Mouse (Mus musculus) E14TG2a.4 (cell line): ENCODE data around the gene Ofcc1.

ENCODE experiments used
- H3K27me3 ChIP-seq: 2 replicates; pipeline ENCODE4 v1.6.1; 2014; ENCODE audit warnings: low read length, control low read depth; ENCODE audit not compliant: insufficient read depth
- H3K36me3 ChIP-seq: 2 replicates; pipeline ENCODE4 v1.6.1; 2014; ENCODE audit warnings: low read length, control low read depth; ENCODE audit not compliant: insufficient read depth
- H3K4me1 ChIP-seq: replicated peaks from 2 replicates; pipeline ENCODE4 v1.6.1; 2014; ENCODE audit warnings: low read depth, low read length, control low read depth
- H3K4me3 ChIP-seq: replicated peaks from 2 replicates; pipeline ENCODE4 v1.5.1; 2014; ENCODE audit warnings: mild to moderate bottlenecking, low read length
- H3K9me3 ChIP-seq: 2 replicates; pipeline ENCODE4 v1.6.1; 2014; ENCODE audit warnings: low read length, control low read depth
- CTCF ChIP-seq: conservative IDR thresholded peaks from 2 replicates; pipeline ENCODE4 v1.5.1; 2014; ENCODE audit warnings: low read length
- NANOG ChIP-seq: IDR thresholded peaks from 2 replicates; pipeline ENCODE4 v1.6.1; 2014; ENCODE audit warnings: borderline replicate concordance, low read length, mixed read lengths
- POU5F1 ChIP-seq: IDR thresholded peaks from 2 replicates; pipeline ENCODE4 v1.6.1; 2014; ENCODE audit warnings: low read length, borderline replicate concordance

The Ofcc1 gene

DNA sequence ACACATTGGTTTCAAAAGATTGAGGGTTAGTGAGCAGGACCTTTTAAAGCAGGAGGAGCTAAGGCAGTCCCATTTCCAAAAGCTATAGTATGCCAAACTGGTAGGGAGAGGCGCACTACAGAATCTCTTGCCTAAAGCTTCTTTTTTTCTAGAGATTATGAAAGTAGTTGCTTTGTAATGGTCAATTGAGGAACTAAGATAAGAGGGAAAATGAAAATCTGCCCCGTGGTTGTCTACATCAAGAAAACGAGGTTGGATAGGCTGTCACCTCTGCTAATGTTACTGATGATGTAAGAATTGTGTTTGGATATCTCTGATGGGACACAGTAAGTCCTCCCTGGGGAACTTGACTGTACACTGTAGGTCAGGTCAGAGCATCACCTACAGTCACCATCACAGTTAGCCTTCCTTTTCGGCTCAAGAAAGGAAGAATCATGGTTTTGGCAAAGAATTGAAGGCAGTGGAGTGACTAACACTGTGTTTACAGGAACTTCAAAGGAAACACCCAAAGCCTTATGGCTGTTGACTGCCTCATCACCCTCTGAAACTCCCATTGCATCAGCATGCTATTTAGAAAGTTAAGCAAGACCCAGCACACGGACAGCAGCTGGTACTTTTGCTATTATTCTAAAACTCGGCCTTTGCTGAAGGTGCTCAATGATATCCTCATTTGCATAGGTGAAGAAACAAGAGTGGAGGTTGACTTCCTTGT lies 40.3 kb downstream of the Ofcc1 start:
- TF ChIP-seq NANOG (no peak), CTCF (no peak), POU5F1 (no peak)
- no peaks in the 10 kb centered on the region for H3K27me3 ChIP-seq
- no peaks in the 10 kb centered on the region for H3K4me1 ChIP-seq
- no peaks in the 10 kb centered on the region for H3K36me3 ChIP-seq
- no peaks in the 10 kb centered on the region for H3K9me3 ChIP-seq
- H3K4me3 ChIP-seq: no peak overlapping the region

DNA sequence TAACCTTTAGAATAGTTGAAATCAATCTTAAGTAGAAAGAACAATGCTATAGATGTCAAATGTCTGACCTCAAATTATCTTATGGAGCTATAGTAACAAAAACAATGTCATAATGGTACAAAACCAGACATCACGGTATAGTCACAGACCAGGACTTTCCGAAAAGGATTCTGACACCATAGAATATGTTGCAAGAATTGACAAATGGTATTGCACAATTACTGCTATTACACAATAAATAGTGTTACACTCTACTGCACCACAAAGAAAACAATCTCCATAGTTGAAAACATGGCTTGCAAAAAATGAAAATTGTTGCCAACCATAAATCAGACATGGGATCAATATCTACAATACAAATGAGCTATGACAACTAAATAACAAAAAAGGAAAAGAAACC lies 43.5 kb downstream of the Ofcc1 start:
- Histone ChIP-seq H3K9me3 (no peaks in the 10 kb centered on the region), H3K36me3 (no peaks in the 10 kb centered on the region), H3K27me3 (no peaks in the 10 kb centered on the region), H3K4me3 (no peak overlapping the region), H3K4me1 (no peaks in the 10 kb centered on the region)
- no peak for TF ChIP-seq CTCF

DNA sequence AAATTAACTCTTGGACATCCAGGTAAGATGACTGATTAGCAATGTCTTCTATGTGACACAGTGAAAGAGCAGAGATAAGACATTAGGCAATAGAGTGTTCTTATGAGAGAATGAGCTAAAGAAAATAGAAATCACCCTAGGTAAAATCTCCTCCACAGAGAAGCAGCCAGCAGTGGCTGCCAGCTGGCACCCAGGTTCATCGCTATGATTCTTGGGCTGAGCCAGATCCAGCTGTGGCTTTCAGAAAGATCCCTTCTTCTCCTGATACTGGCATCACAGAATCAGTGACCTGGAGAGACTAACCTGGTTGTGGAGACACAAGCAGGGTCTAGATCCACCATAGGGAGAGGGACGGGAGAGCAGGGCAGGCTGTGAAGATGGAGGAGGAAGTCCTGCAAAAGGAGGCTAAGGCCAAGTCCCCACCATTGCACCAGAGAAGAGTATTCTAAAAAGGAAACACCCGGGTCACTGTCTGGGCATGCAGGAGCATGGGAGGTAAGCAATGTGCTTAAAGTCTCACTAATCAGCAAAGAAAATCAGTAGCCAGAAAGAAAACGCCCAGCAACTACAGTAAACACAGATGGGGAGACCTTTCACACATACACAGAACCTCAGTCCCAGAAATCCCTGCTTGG lies 46.0 kb downstream of the Ofcc1 start:
- Histone ChIP-seq H3K9me3 (no peaks in the 10 kb centered on the region), H3K4me1 (no peaks in the 10 kb centered on the region), H3K4me3 (no peak overlapping the region), H3K27me3 (no peaks in the 10 kb centered on the region), H3K36me3 (no peaks in the 10 kb centered on the region)
- TF ChIP-seq CTCF: no peak
- no peak for TF ChIP-seq NANOG
- no peak for TF ChIP-seq POU5F1

DNA sequence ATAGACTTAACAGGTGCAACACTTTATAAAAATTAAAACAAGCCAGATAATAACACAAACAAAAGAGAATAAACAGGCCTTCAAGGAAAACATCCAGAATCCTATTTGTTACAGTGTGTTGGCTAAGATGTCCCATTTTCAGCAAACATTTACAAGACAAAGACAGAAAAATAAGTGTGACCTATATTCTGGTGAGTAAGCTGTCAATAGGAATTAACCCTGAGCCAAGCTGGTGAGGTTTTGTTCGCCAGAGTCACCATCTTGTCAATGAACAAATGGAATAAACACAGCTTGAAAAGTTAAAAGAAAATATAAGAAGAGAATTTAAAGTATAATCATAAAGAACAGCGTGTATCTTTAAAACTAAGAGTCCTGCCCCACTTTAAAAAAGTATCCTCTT lies 68.4 kb downstream of the Ofcc1 start:
- no peak for TF ChIP-seq POU5F1
- no peak for TF ChIP-seq CTCF
- TF ChIP-seq NANOG: no peak

DNA sequence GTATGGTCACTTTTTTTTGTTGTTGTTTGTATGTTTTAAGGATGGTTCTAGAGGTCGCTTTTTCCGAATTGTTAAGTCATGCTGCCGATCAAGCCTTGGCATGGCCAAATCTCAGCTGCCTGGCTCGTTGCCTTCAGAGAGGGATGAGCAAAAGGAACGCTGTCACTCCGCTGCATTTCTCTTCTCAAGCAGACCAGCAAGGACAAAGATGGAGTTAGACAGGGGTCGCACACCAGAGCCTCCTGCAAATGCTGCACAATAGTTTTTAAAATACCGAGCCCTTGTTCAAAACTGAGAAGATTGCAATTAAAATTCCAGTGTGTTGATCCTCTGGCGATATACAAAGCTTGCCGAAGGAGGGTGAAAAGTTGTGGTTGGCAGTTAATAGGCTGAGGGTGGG lies 70.4 kb downstream of the Ofcc1 start:
- H3K36me3 ChIP-seq: no peaks in the 10 kb centered on the region
- TF ChIP-seq NANOG (no peak), POU5F1 (no peak), CTCF (no peak)
- no peaks in the 10 kb centered on the region for H3K9me3 ChIP-seq
- H3K27me3 ChIP-seq: no peaks in the 10 kb centered on the region
- H3K4me3 ChIP-seq: no peak overlapping the region
- H3K4me1 ChIP-seq: no peaks in the 10 kb centered on the region

More for the DNA sequence above, 68.4 kb downstream of the Ofcc1 start:
- Histone ChIP-seq H3K36me3 (no peaks in the 10 kb centered on the region), H3K4me3 (no peak overlapping the region), H3K9me3 (no peaks in the 10 kb centered on the region), H3K27me3 (no peaks in the 10 kb centered on the region), H3K4me1 (no peaks in the 10 kb centered on the region)

DNA sequence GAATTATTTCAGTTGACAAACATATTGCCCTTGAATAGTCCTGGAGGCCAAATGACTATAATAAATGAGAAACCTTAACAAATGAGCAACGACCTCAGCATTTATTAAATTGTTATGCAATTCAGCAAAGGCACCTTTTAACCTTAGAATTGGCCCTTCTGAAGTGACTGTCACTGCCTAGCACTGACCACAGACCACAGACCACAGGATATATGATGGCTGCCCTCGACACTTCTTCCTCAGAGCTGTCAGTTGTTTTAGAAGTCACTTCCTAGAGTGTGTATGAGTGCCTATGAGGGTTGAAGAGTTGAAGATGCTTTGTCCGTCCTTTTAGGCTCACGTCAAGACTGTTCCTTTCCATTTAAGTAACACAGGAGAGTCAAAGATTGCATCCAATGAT lies 72.6 kb downstream of the Ofcc1 start:
- H3K4me1 ChIP-seq: no peaks in the 10 kb centered on the region
- no peaks in the 10 kb centered on the region for H3K36me3 ChIP-seq
- no peak for TF ChIP-seq NANOG
- TF ChIP-seq POU5F1: no peak
- no peak for TF ChIP-seq CTCF
- H3K27me3 ChIP-seq: no peaks in the 10 kb centered on the region
- H3K9me3 ChIP-seq: no peaks in the 10 kb centered on the region
- no peak overlapping the region for H3K4me3 ChIP-seq

DNA sequence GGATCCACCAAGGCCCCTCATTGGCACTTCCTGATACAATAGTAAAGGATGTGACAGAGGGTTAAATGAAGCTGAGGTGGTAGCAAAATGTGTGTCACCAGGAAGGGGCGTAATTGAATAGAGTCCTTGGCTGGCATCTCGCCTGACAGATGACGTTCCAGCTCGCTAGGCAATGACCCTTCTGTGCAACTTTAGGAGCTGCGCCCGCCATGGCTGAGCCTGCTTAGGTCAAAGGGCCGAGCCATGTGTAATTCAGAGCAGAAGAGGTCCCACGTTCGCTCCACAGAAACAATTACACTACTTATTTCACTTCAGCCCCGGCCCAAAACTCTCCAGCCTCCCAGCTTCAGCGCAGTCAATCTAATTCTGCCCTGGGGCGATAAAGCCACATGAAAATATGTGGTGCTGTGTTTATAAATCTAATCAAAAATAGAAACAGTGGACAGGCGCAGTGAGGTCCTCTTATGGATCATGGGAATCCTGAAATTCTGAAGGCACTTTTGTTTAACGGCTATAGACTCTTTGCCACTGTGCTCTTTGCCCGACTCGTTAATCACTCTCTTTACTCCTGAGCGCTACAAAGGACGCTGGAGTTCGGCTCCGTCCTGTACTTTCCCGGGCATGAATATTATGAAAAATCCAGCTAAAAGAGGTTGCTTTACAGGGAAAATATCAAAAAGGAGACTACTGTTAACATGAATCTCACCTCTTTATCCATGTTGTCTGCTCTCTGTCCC lies 73.8 kb downstream of the Ofcc1 start:
- Histone ChIP-seq H3K9me3 (no peaks in the 10 kb centered on the region), H3K4me1 (no peaks in the 10 kb centered on the region), H3K27me3 (no peaks in the 10 kb centered on the region), H3K36me3 (no peaks in the 10 kb centered on the region), H3K4me3 (no peak overlapping the region)
- no peak for TF ChIP-seq NANOG
- TF ChIP-seq POU5F1: no peak
- TF ChIP-seq CTCF: no peak

DNA sequence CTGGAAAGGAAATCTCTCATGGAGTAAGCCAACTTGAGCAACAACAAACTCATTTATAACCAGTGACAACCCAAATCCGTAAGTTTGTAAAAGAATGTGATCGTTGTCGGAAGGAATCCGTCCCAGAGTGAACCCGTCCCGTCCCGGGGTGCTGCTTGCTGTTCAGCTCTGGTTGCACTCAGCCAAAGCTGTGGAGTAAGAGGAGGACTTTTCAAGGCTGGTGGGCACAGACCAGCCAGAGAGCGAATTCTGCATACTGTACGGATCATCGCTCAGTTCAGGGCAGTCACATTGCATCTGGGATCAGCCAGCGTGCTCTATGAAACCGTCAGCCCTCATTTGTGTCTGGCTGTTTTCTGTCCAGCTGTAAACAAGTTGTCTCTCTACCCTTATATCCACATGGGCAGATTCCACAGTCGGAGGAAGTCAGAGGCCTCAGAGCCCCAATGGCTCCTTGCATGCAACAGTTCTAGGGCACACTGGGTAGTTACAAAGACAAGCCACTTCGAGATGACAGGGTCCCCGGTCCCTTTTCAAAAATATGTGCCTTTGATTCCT lies 75.9 kb downstream of the Ofcc1 start:
- Histone ChIP-seq H3K4me1 (no peaks in the 10 kb centered on the region), H3K9me3 (no peaks in the 10 kb centered on the region), H3K36me3 (no peaks in the 10 kb centered on the region), H3K4me3 (no peak overlapping the region), H3K27me3 (no peaks in the 10 kb centered on the region)
- no peak for TF ChIP-seq POU5F1
- TF ChIP-seq NANOG: no peak
- no peak for TF ChIP-seq CTCF

DNA sequence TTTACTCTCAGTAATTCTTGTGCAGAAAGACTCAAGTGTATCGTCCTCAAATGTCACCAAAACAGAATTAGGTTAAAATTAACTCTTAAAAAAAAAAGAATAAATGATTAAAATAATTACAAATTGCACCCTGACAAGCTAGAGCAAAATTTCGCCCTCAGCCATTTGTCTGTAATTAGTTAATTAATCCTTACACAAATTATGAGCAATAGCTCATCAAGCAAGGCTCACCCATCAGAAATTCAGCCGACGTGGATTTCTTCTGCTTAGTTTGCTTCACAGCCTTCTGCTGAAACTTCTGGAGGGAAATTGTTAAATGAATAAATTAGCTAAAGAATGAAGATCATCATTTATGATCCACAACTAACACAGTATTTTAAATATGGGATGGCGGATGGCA lies 80.6 kb downstream of the Ofcc1 start:
- no peaks in the 10 kb centered on the region for H3K4me1 ChIP-seq
- no peak overlapping the region for H3K4me3 ChIP-seq
- TF ChIP-seq POU5F1 (no peak), CTCF (no peak), NANOG (no peak)
- no peaks in the 10 kb centered on the region for H3K36me3 ChIP-seq
- H3K9me3 ChIP-seq: peaks cover 13% of the 10 kb centered on the region
- H3K27me3 ChIP-seq: no peaks in the 10 kb centered on the region
